Mouse (Mus musculus) heart, postnatal 10 days (tissue): ENCODE results near the gene Il6ra. TPM values are rescaled to one million over a fixed set of nuclear protein-coding genes. Genes with fewer than 3 reads are reported as not detected.

Source experiments
- DNase-seq, 2 experiments: peaks; one replicate each; pipeline ENCODE4 v3.0.0; 2021
- intact Hi-C: fragments of 180-260 bp; cut with DNase I; formaldehyde crosslinking; loops from one replicate; pipeline ENCODE4 v1.15.1; 2025
- total RNA-seq, 2 experiments: library from RNA; stranded (reverse); gene quantifications; 2 replicates each; pipeline ENCODE4 v1.2.3; 2021

The Il6ra gene
- total RNA-seq, 2 experiments from 2014 or later: 3.9 to 4.0 TPM

DNA sequence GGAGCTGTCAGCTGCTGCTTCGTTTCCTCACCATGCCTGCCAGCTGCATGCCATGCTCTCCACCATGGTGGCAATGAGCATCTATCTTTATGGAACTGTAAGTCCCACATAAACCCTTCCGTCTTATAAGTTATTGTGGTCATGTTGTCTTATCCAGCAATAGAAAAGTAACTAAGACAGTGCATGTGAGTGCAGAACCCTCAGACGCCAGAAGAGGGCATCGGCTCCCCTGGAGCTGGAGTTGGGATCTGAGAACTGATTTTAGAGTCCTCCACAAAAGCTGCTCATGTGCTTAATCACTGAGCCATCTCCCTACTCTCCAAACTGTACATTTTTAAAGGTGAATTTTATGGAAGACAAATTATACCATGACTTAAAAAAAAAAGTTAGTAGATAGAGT is 95.9 kb downstream of the Il6ra start:
- intact Hi-C loops: no loop called here
- peak; percentile 42 to 67 for DNase-seq

Other genes starting within 250 kb of the Il6ra start
- gene Adar, start 198.2 kb downstream of the Il6ra start, total RNA-seq: 10 to 100 TPM; 14.3 to 16.2 TPM
- gene Chrnb2, start 148.6 kb downstream of the Il6ra start, total RNA-seq: under 1 TPM; 0.12 to 0.22 TPM
- 10 to 100 TPM; 32.3 to 37.3 TPM for gene Ube2q1, start 139.6 kb downstream of the Il6ra start, total RNA-seq
- gene She, start 81.8 kb downstream of the Il6ra start, total RNA-seq: 10 to 100 TPM; 24.8 to 25.3 TPM
- 10 to 100 TPM; 56.2 to 58.1 TPM for gene Atp8b2, start 50.3 kb upstream of the Il6ra start, total RNA-seq
- gene Hax1, start 85.6 kb upstream of the Il6ra start, total RNA-seq: 10 to 100 TPM; 43.6 to 44.1 TPM
- gene 4933434E20Rik, start 138.4 kb upstream of the Il6ra start, total RNA-seq: 10 to 100 TPM; 56.2 to 63.2 TPM
- 100 to 1,000 TPM; 143 to 150 TPM for gene Ubap2l, start 139.4 kb upstream of the Il6ra start, total RNA-seq
- gene Tpm3, start 159.5 kb upstream of the Il6ra start, total RNA-seq: 100 to 1,000 TPM; 103 to 108 TPM
- gene Nup210l, start 190.9 kb upstream of the Il6ra start, total RNA-seq: under 1 TPM; 0.10 to 0.12 TPM